Mouse (Mus musculus): ENCODE results near the gene Cdca4. TPM values are rescaled to one million over a fixed set of nuclear protein-coding genes. Genes with fewer than 3 reads are reported as not detected.

Gene Cdca4
- total RNA-seq, 1 experiment: 78.2 TPM

GRCm38 (mm10) chr12:112804046-112804445 lies 25.2 kb downstream of the Cdca4 start:
- Histone ChIP-seq H3K4me3 (ENCODE audit: insufficient read depth in 1 of 2, low read depth in 1 of 2, low read length in 2 of 2, poor library complexity in 1 of 2, severe bottlenecking in 1 of 2) (no peak overlapping the region), H3K27ac (ENCODE audit: insufficient read depth, low read depth, low read length, poor library complexity, severe bottlenecking) (no peak overlapping the region)

GRCm38 (mm10) chr12:112802917-112803316 lies 26.3 kb downstream of the Cdca4 start:
- H3K9me3 ChIP-seq (ENCODE audit: control insufficient read depth, insufficient read depth, low read depth, low read length): no peaks in the 10 kb centered on the region
- no peak for TF ChIP-seq ZNF384 (IDR thresholded peaks at IDR 0.05; ENCODE audit: low read depth, low read length)
- TF ChIP-seq MAFK (IDR thresholded peaks at IDR 0.05; ENCODE audit: insufficient read depth, low read depth, low read length): no peak
- TF ChIP-seq ZC3H11A (IDR thresholded peaks at IDR 0.05; ENCODE audit: borderline replicate concordance, low read depth, low read length): no peak
- no peak for TF ChIP-seq CHD2 (IDR thresholded peaks at IDR 0.05; ENCODE audit: low read depth, low read length)
- TF ChIP-seq HCFC1 (IDR thresholded peaks at IDR 0.05; ENCODE audit: borderline replicate concordance, insufficient read depth, low read length): no peak
- no peak for DNase-seq (ENCODE audit: low read depth, low spot score)
- H3K27ac ChIP-seq (ENCODE audit: insufficient read depth, low read depth, low read length, poor library complexity, severe bottlenecking): no peak overlapping the region
- peaks cover 0 to 14% of the 10 kb centered on the region in 2 experiments; a peak in 3 of 4 replicates for H3K4me1 ChIP-seq (ENCODE audit: control insufficient read depth in 2 of 2, insufficient read depth in 2 of 2, low read length in 2 of 2, poor library complexity in 1 of 2)
- in situ Hi-C loops (cut with MboI; ENCODE audit: low sequenced_read_pairs in 2 of 2, unreplicated experiment in 2 of 2): no loop called here
- no peak overlapping the region for H3K4me3 ChIP-seq (ENCODE audit: insufficient read depth in 1 of 2, low read depth in 1 of 2, low read length in 2 of 2, poor library complexity in 1 of 2, severe bottlenecking in 1 of 2)
- H3K9ac ChIP-seq (ENCODE audit: insufficient read depth, low read depth, low read length, poor library complexity, severe bottlenecking): no peak overlapping the region
- no peaks in the 10 kb centered on the region for H3K36me3 ChIP-seq (ENCODE audit: control insufficient read depth, insufficient read depth, low read length, poor library complexity, severe bottlenecking)

More at GRCm38 (mm10) chr12:112804046-112804445, 25.2 kb downstream of the Cdca4 start:
- DNase-seq (ENCODE audit: low read depth, low spot score): no peak
- peaks cover 0 to 12% of the 10 kb centered on the region in 2 experiments; a peak in 3 of 4 replicates for H3K4me1 ChIP-seq (ENCODE audit: control insufficient read depth in 2 of 2, insufficient read depth in 2 of 2, low read length in 2 of 2, poor library complexity in 1 of 2)
- in situ Hi-C loops (cut with MboI; ENCODE audit: low sequenced_read_pairs in 2 of 2, unreplicated experiment in 2 of 2): no loop called here
- no peaks in the 10 kb centered on the region for H3K36me3 ChIP-seq (ENCODE audit: control insufficient read depth, insufficient read depth, low read length, poor library complexity, severe bottlenecking)
- no peaks in the 10 kb centered on the region for H3K9me3 ChIP-seq (ENCODE audit: control insufficient read depth, insufficient read depth, low read depth, low read length)
- TF ChIP-seq ZNF384 (IDR thresholded peaks at IDR 0.05; ENCODE audit: low read depth, low read length): no peak
- TF ChIP-seq MAFK (IDR thresholded peaks at IDR 0.05; ENCODE audit: insufficient read depth, low read depth, low read length): no peak
- TF ChIP-seq CHD2 (IDR thresholded peaks at IDR 0.05; ENCODE audit: low read depth, low read length): no peak
- TF ChIP-seq ZC3H11A (IDR thresholded peaks at IDR 0.05; ENCODE audit: borderline replicate concordance, low read depth, low read length): no peak
- no peak for TF ChIP-seq HCFC1 (IDR thresholded peaks at IDR 0.05; ENCODE audit: borderline replicate concordance, insufficient read depth, low read length)
- no peak overlapping the region for H3K9ac ChIP-seq (ENCODE audit: insufficient read depth, low read depth, low read length, poor library complexity, severe bottlenecking)

- peaks cover 0 to 21% of the 10 kb centered on the region in 2 experiments; a peak in 3 of 4 replicates for H3K4me1 ChIP-seq (ENCODE audit: control insufficient read depth in 2 of 2, insufficient read depth in 2 of 2, low read length in 2 of 2, poor library complexity in 1 of 2)
- DNase-seq (ENCODE audit: low read depth, low spot score): no peak
- H3K36me3 ChIP-seq (ENCODE audit: control insufficient read depth, insufficient read depth, low read length, poor library complexity, severe bottlenecking): no peaks in the 10 kb centered on the region
- in situ Hi-C loops (cut with MboI; ENCODE audit: low sequenced_read_pairs in 2 of 2, unreplicated experiment in 2 of 2): no loop called here
- H3K27ac ChIP-seq (ENCODE audit: insufficient read depth, low read depth, low read length, poor library complexity, severe bottlenecking): no peak within 1 kb of the TSS
- H3K9ac ChIP-seq (ENCODE audit: insufficient read depth, low read depth, low read length, poor library complexity, severe bottlenecking): peak within 1 kb of the TSS; percentile 66
- H3K4me3 ChIP-seq (ENCODE audit: insufficient read depth in 1 of 2, low read depth in 1 of 2, low read length in 2 of 2, poor library complexity in 1 of 2, severe bottlenecking in 1 of 2): peak within 1 kb of the TSS; percentile 79 to 82
- TF ChIP-seq ZC3H11A (IDR thresholded peaks at IDR 0.05; ENCODE audit: borderline replicate concordance, low read depth, low read length): no peak
- TF ChIP-seq ZNF384 (IDR thresholded peaks at IDR 0.05; ENCODE audit: low read depth, low read length): no peak
- TF ChIP-seq CHD2 (IDR thresholded peaks at IDR 0.05; ENCODE audit: low read depth, low read length): no peak
- no peak for TF ChIP-seq HCFC1 (IDR thresholded peaks at IDR 0.05; ENCODE audit: borderline replicate concordance, insufficient read depth, low read length)
- TF ChIP-seq MAFK (IDR thresholded peaks at IDR 0.05; ENCODE audit: insufficient read depth, low read depth, low read length): no peak
- H3K9me3 ChIP-seq (ENCODE audit: control insufficient read depth, insufficient read depth, low read depth, low read length): no peaks in the 10 kb centered on the region
These were observed 27.1 kb downstream of the Cdca4 start, which contains the start of gene Ahnak2 for GRCm38 (mm10) chr12:112801864-112802846. Ahnak2 (minus strand) TSS chr12:112802657.

GRCm38 (mm10) chr12:112800476-112800875 lies 28.7 kb downstream of the Cdca4 start:
- Histone ChIP-seq H3K9ac (ENCODE audit: insufficient read depth, low read depth, low read length, poor library complexity, severe bottlenecking) (no peak overlapping the region), H3K27ac (ENCODE audit: insufficient read depth, low read depth, low read length, poor library complexity, severe bottlenecking) (no peak overlapping the region), H3K4me3 (ENCODE audit: insufficient read depth in 1 of 2, low read depth in 1 of 2, low read length in 2 of 2, poor library complexity in 1 of 2, severe bottlenecking in 1 of 2) (no peak overlapping the region), H3K36me3 (ENCODE audit: control insufficient read depth, insufficient read depth, low read length, poor library complexity, severe bottlenecking) (no peaks in the 10 kb centered on the region), H3K9me3 (ENCODE audit: control insufficient read depth, insufficient read depth, low read depth, low read length) (no peaks in the 10 kb centered on the region), H3K4me1 (ENCODE audit: control insufficient read depth in 2 of 2, insufficient read depth in 2 of 2, low read length in 2 of 2, poor library complexity in 1 of 2) (peaks cover 0 to 33% of the 10 kb centered on the region in 2 experiments; a peak in 3 of 4 replicates)
- peak; percentile 77 for DNase-seq (ENCODE audit: low read depth, low spot score)
- TF ChIP-seq ZC3H11A (IDR thresholded peaks at IDR 0.05; ENCODE audit: borderline replicate concordance, low read depth, low read length) (0 out of 2 replicates have a peak, but pooled peaks have one; percentile 2), CHD2 (IDR thresholded peaks at IDR 0.05; ENCODE audit: low read depth, low read length) (no peak)
- in situ Hi-C loops (cut with MboI; ENCODE audit: low sequenced_read_pairs in 2 of 2, unreplicated experiment in 2 of 2): no loop called here
